Mouse (Mus musculus): Measurements from ENCODE around the gene Pgm3. TPM values are rescaled to one million over a fixed set of nuclear protein-coding genes. Genes with fewer than 3 reads are reported as not detected.
A peak's percentile ranks its signal among the peaks of the same experiment; 100 is the strongest.

Gene Pgm3
- polyA plus RNA-seq, 1 experiment from 2014 or later = 39.4 TPM

GRCm38 (mm10) chr9:86572196-86572595, 554 bp upstream of the Pgm3 start:
- WGBS = 0% methylated on average over 25 of the region's 25 CpGs
- no peak; the same call in 1 of the 2 replicates for ATAC-seq (ENCODE audit: insufficient read depth, low FRiP score, low TSS enrichment)
- peaks cover 2% of the 10 kb centered on the region; the same call in 1 of the 2 replicates for H3K4me1 ChIP-seq (ENCODE audit: control insufficient read depth, insufficient read depth, low read length)
- H3K4me2 ChIP-seq (ENCODE audit: low read depth) = peak overlapping the region; percentile 96
- H3K27me3 ChIP-seq (ENCODE audit: control insufficient read depth, insufficient read depth, low read length) = no peaks in the 10 kb centered on the region
- peak overlapping the region; percentile 66 for H3K4me3 ChIP-seq (ENCODE audit: low read depth, low read length)
- no peaks in the 10 kb centered on the region for H3K36me3 ChIP-seq (ENCODE audit: control insufficient read depth, insufficient read depth, low read length)
- no peak for DNase-seq (ENCODE audit: low spot score)
- H3K9ac ChIP-seq (ENCODE audit: low read length) = peak overlapping the region; percentile 54
- no peak overlapping the region for H3K27ac ChIP-seq (ENCODE audit: low read depth, low read length)
- H3K9me3 ChIP-seq (ENCODE audit: control insufficient read depth, low read length) = no peaks in the 10 kb centered on the region

GRCm38 (mm10) chr9:86570946-86571345, 696 bp downstream of the Pgm3 start:
- no peaks in the 10 kb centered on the region for H3K27me3 ChIP-seq (ENCODE audit: control insufficient read depth, insufficient read depth, low read length)
- peak overlapping the region; percentile 66 for H3K4me3 ChIP-seq (ENCODE audit: low read depth, low read length)
- peak overlapping the region; percentile 96 for H3K4me2 ChIP-seq (ENCODE audit: low read depth)
- no peak overlapping the region for H3K27ac ChIP-seq (ENCODE audit: low read depth, low read length)
- ATAC-seq (ENCODE audit: insufficient read depth, low FRiP score, low TSS enrichment) (no peak), DNase-seq (ENCODE audit: low spot score) (no peak)
- WGBS = 15% methylated on average over 8 of the region's 8 CpGs
- H3K4me1 ChIP-seq (ENCODE audit: control insufficient read depth, insufficient read depth, low read length) = peaks cover 2% of the 10 kb centered on the region; the same call in 1 of the 2 replicates
- H3K9ac ChIP-seq (ENCODE audit: low read length) = no peak overlapping the region
- H3K36me3 ChIP-seq (ENCODE audit: control insufficient read depth, insufficient read depth, low read length) = no peaks in the 10 kb centered on the region
- H3K9me3 ChIP-seq (ENCODE audit: control insufficient read depth, low read length) = no peaks in the 10 kb centered on the region

GRCm38 (mm10) chr9:86570261-86570890, 1.3 kb downstream of the Pgm3 start:
- H3K9me3 ChIP-seq (ENCODE audit: control insufficient read depth, low read length) = no peaks in the 10 kb centered on the region
- WGBS = 84% methylated on average over 10 of the region's 10 CpGs
- no peak for DNase-seq (ENCODE audit: low spot score)
- ATAC-seq (ENCODE audit: insufficient read depth, low FRiP score, low TSS enrichment) = no peak
- H3K4me2 ChIP-seq (ENCODE audit: low read depth) = peak overlapping the region; percentile 96; the same call in 1 of the 2 replicates
- no peaks in the 10 kb centered on the region for H3K27me3 ChIP-seq (ENCODE audit: control insufficient read depth, insufficient read depth, low read length)
- H3K4me3 ChIP-seq (ENCODE audit: low read depth, low read length) = peak overlapping the region; percentile 66; the same call in 1 of the 2 replicates
- no peaks in the 10 kb centered on the region for H3K36me3 ChIP-seq (ENCODE audit: control insufficient read depth, insufficient read depth, low read length)
- H3K9ac ChIP-seq (ENCODE audit: low read length) = no peak overlapping the region
- H3K4me1 ChIP-seq (ENCODE audit: control insufficient read depth, insufficient read depth, low read length) = peaks cover 2% of the 10 kb centered on the region; the same call in 1 of the 2 replicates
- H3K27ac ChIP-seq (ENCODE audit: low read depth, low read length) = no peak overlapping the region

DNA sequence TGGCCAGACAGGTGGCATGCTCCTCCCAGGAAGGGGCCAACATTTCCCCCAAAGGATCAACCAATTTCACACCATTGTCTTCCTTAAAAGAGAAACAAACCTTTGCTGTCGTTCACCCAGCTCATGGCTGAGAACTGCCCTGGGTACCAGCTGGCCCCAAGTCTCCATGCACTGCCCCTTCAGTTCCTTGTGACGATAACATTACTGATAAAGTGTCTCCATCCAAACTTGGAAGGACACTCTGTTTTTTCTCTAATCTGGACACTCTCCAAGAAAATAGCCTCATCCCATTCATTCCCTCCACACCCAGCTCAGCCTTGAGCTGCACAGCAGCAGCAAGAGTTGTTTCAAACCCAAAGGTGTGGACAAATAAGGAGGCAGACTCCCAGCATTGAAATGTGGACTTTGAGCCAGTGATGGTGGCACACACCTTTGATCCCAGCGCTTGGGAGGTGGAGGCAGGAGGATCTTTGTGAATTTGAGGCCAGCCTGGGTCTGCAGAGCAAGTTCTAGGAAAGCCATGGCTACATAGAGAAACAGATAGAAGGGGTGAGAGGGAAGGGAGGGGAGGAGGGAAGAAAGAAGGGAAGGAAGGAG, 2.2 kb downstream of the Pgm3 start:
- 79% methylated on average over 3 of the region's 3 CpGs for WGBS
- no peak overlapping the region for H3K9ac ChIP-seq (ENCODE audit: low read length)
- H3K9me3 ChIP-seq (ENCODE audit: control insufficient read depth, low read length) = no peaks in the 10 kb centered on the region
- H3K27ac ChIP-seq (ENCODE audit: low read depth, low read length) = no peak overlapping the region
- no peak for ATAC-seq (ENCODE audit: insufficient read depth, low FRiP score, low TSS enrichment)
- DNase-seq (ENCODE audit: low spot score) = no peak
- no peaks in the 10 kb centered on the region for H3K27me3 ChIP-seq (ENCODE audit: control insufficient read depth, insufficient read depth, low read length)
- peaks cover 2% of the 10 kb centered on the region; the same call in 1 of the 2 replicates for H3K4me1 ChIP-seq (ENCODE audit: control insufficient read depth, insufficient read depth, low read length)
- H3K4me3 ChIP-seq (ENCODE audit: low read depth, low read length) = no peak overlapping the region
- no peak overlapping the region for H3K4me2 ChIP-seq (ENCODE audit: low read depth)
- H3K36me3 ChIP-seq (ENCODE audit: control insufficient read depth, insufficient read depth, low read length) = peaks cover 6% of the 10 kb centered on the region

- no peak overlapping the region for H3K4me2 ChIP-seq (ENCODE audit: low read depth)
- no peak overlapping the region for H3K9ac ChIP-seq (ENCODE audit: low read length)
- ATAC-seq (ENCODE audit: insufficient read depth, low FRiP score, low TSS enrichment) (no peak), DNase-seq (ENCODE audit: low spot score) (no peak)
- no peak overlapping the region for H3K4me3 ChIP-seq (ENCODE audit: low read depth, low read length)
- no peaks in the 10 kb centered on the region for H3K9me3 ChIP-seq (ENCODE audit: control insufficient read depth, low read length)
- no peaks in the 10 kb centered on the region for H3K27me3 ChIP-seq (ENCODE audit: control insufficient read depth, insufficient read depth, low read length)
- no peaks in the 10 kb centered on the region for H3K4me1 ChIP-seq (ENCODE audit: control insufficient read depth, insufficient read depth, low read length)
- H3K36me3 ChIP-seq (ENCODE audit: control insufficient read depth, insufficient read depth, low read length) = peaks cover 8% of the 10 kb centered on the region
- H3K27ac ChIP-seq (ENCODE audit: low read depth, low read length) = no peak overlapping the region
- 88% methylated on average over 3 of the region's 3 CpGs for WGBS
Observed at GRCm38 (mm10) chr9:86560543-86560942, 11.1 kb downstream of the Pgm3 start.

- Histone ChIP-seq H3K27ac (ENCODE audit: low read depth, low read length) (no peak overlapping the region), H3K27me3 (ENCODE audit: control insufficient read depth, insufficient read depth, low read length) (no peaks in the 10 kb centered on the region), H3K9ac (ENCODE audit: low read length) (no peak overlapping the region), H3K4me3 (ENCODE audit: low read depth, low read length) (no peak overlapping the region), H3K4me2 (ENCODE audit: low read depth) (no peak overlapping the region), H3K4me1 (ENCODE audit: control insufficient read depth, insufficient read depth, low read length) (no peaks in the 10 kb centered on the region), H3K36me3 (ENCODE audit: control insufficient read depth, insufficient read depth, low read length) (peaks cover 4% of the 10 kb centered on the region), H3K9me3 (ENCODE audit: control insufficient read depth, low read length) (no peaks in the 10 kb centered on the region)
- 92% methylated on average over 4 of the region's 4 CpGs for WGBS
- DNase-seq (ENCODE audit: low spot score) (no peak), ATAC-seq (ENCODE audit: insufficient read depth, low FRiP score, low TSS enrichment) (no peak)
Observed at GRCm38 (mm10) chr9:86554641-86555040, 17.0 kb downstream of the Pgm3 start.

- no peak for ATAC-seq (ENCODE audit: insufficient read depth, low FRiP score, low TSS enrichment)
- Histone ChIP-seq H3K4me3 (ENCODE audit: low read depth, low read length) (no peak overlapping the region), H3K36me3 (ENCODE audit: control insufficient read depth, insufficient read depth, low read length) (peaks cover 4% of the 10 kb centered on the region), H3K27ac (ENCODE audit: low read depth, low read length) (no peak overlapping the region), H3K9ac (ENCODE audit: low read length) (no peak overlapping the region), H3K9me3 (ENCODE audit: control insufficient read depth, low read length) (no peaks in the 10 kb centered on the region), H3K4me1 (ENCODE audit: control insufficient read depth, insufficient read depth, low read length) (no peaks in the 10 kb centered on the region), H3K27me3 (ENCODE audit: control insufficient read depth, insufficient read depth, low read length) (no peaks in the 10 kb centered on the region), H3K4me2 (ENCODE audit: low read depth) (no peak overlapping the region)
- WGBS = 94% methylated on average over 9 of the region's 9 CpGs
- no peak for DNase-seq (ENCODE audit: low spot score)
Observed at GRCm38 (mm10) chr9:86553886-86554285, 17.8 kb downstream of the Pgm3 start.

GRCm38 (mm10) chr9:86550717-86551116, 20.9 kb downstream of the Pgm3 start:
- Histone ChIP-seq H3K9me3 (ENCODE audit: control insufficient read depth, low read length) (no peaks in the 10 kb centered on the region), H3K4me3 (ENCODE audit: low read depth, low read length) (no peak overlapping the region), H3K4me2 (ENCODE audit: low read depth) (no peak overlapping the region), H3K9ac (ENCODE audit: low read length) (no peak overlapping the region), H3K27ac (ENCODE audit: low read depth, low read length) (no peak overlapping the region), H3K36me3 (ENCODE audit: control insufficient read depth, insufficient read depth, low read length) (peaks cover 2% of the 10 kb centered on the region), H3K4me1 (ENCODE audit: control insufficient read depth, insufficient read depth, low read length) (no peaks in the 10 kb centered on the region), H3K27me3 (ENCODE audit: control insufficient read depth, insufficient read depth, low read length) (no peaks in the 10 kb centered on the region)
- DNase-seq (ENCODE audit: low spot score) = no peak
- WGBS = 83% methylated on average over 3 of the region's 3 CpGs
- ATAC-seq (ENCODE audit: insufficient read depth, low FRiP score, low TSS enrichment) = no peak

- Histone ChIP-seq H3K36me3 (ENCODE audit: control insufficient read depth, insufficient read depth, low read length) (peaks cover 2% of the 10 kb centered on the region), H3K9me3 (ENCODE audit: control insufficient read depth, low read length) (no peaks in the 10 kb centered on the region), H3K4me2 (ENCODE audit: low read depth) (no peak overlapping the region), H3K4me1 (ENCODE audit: control insufficient read depth, insufficient read depth, low read length) (no peaks in the 10 kb centered on the region), H3K27me3 (ENCODE audit: control insufficient read depth, insufficient read depth, low read length) (no peaks in the 10 kb centered on the region), H3K9ac (ENCODE audit: low read length) (no peak overlapping the region), H3K27ac (ENCODE audit: low read depth, low read length) (no peak overlapping the region), H3K4me3 (ENCODE audit: low read depth, low read length) (no peak overlapping the region)
- no peak for ATAC-seq (ENCODE audit: insufficient read depth, low FRiP score, low TSS enrichment)
- 90% methylated on average over 5 of the region's 5 CpGs for WGBS
- DNase-seq (ENCODE audit: low spot score) = no peak
Observed at GRCm38 (mm10) chr9:86549637-86550162, 21.9 kb downstream of the Pgm3 start.
